In the genomic region with DNA sequence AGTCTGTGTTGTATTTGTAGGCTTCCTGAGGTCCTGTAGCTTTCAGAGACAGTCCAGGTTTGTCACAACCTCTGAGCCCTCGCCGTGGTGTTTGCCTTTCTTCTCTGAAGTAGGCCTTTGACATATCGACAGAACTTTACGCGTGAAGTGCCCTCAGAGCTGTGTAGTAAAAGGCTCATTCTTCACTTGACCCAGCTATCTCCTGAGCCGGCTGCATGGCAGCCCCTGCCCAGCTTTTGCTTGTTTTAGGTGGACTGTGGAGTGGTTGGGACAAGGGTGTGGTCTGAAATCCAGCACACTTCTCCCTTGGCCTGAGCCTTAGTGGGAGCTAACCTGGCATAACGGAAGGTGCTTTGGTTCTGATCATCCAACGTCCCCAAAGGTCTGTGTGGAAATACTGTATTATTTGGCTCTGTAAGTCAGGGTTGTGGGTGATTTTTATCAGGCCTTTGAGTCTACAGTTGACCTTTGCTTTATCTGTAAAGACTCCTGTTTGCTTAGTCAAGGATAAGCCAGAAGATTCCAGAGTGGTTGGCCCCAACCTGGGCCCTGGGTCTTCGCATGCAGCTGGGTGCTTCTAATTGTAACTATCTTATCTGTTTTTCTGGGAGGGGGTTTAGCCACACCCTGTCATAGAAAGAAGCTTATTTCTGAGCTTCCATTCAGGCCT, we compare ENCODE assay signal across 1 mouse cellular context.
A peak's percentile ranks its signal among the peaks of the same experiment; 100 is the strongest.
TF ChIP-seq lines count a peak whose summit lies in the region.

No protein-coding gene starts in this region.

TF ChIP-seq in MEL, 35 proteins besides CTCF, POLR2A, EP300 and RAD21 (continued from another document):
- TF ChIP-seq MAX (IDR thresholded peaks at IDR 0.05; ENCODE audit: low read length): no peak
- peak; percentile 88 for TF ChIP-seq MAZ (IDR thresholded peaks at IDR 0.05; ENCODE audit: low read depth, low read length)
- TF ChIP-seq UBTF (IDR thresholded peaks at IDR 0.05; ENCODE audit: borderline replicate concordance, insufficient read depth, low read depth, low read length): no peak
- TF ChIP-seq GABPA (IDR thresholded peaks at IDR 0.05; ENCODE audit: low read depth, low read length): peak; percentile 57; the same call in 1 of the 2 replicates
- TF ChIP-seq NELFE (IDR thresholded peaks at IDR 0.05; ENCODE audit: low read depth, low read length): 0 out of 2 replicates have a peak, but pooled peaks have one; percentile 15
- TF ChIP-seq HCFC1 (IDR thresholded peaks at IDR 0.05; ENCODE audit: low read depth, low read length): peak; percentile 7; the same call in 1 of the 2 replicates
- TF ChIP-seq POLR2AphosphoS2 (IDR thresholded peaks at IDR 0.05; ENCODE audit: low read length): no peak
- TF ChIP-seq ZC3H11A (IDR thresholded peaks at IDR 0.05; ENCODE audit: low read depth, low read length): no peak
- peak; percentile 95 for TF ChIP-seq TCF12 (IDR thresholded peaks at IDR 0.05; ENCODE audit: low read depth, low read length)
- TF ChIP-seq JUND (IDR thresholded peaks at IDR 0.05; ENCODE audit: low read depth, low read length): no peak
- peak; percentile 48; the same call in 1 of the 2 replicates for TF ChIP-seq BHLHE40 (IDR thresholded peaks at IDR 0.05; ENCODE audit: borderline replicate concordance, low read depth, low read length)
- no peak for TF ChIP-seq CHD2 (IDR thresholded peaks at IDR 0.05; ENCODE audit: low read length)
- no peak for TF ChIP-seq SMC3 (IDR thresholded peaks at IDR 0.05; ENCODE audit: low read depth, low read length)
- no peak for TF ChIP-seq CHD1 (IDR thresholded peaks at IDR 0.05; ENCODE audit: low read depth, low read length)
